Mouse (Mus musculus) cerebellum, adult (tissue): ENCODE data around the gene Dmd.

ENCODE experiments used
- ATAC-seq: cut with Nextera tagmentation; 2 replicates; pipeline ENCODE4 v1.9.2; 2017; ENCODE audit warnings: mild to moderate bottlenecking, moderate library complexity, mixed read lengths; ENCODE audit not compliant: insufficient number of reproducible peaks, low FRiP score, low TSS enrichment

Gene Dmd

GRCm38 (mm10) chrX:84332177-84332576 is 1383.5 kb downstream of the Dmd start:
- ATAC-seq, result peak; percentile 61; the same call in 1 of the 2 replicates

- no peak for ATAC-seq
Observed at GRCm38 (mm10) chrX:84364981-84365380, 1416.3 kb downstream of the Dmd start.

GRCm38 (mm10) chrX:84435608-84436007 is 1486.9 kb downstream of the Dmd start:
- peak; percentile 20; the same call in 1 of the 2 replicates for ATAC-seq

- no peak for ATAC-seq
Observed at GRCm38 (mm10) chrX:84436556-84436955, 1487.9 kb downstream of the Dmd start.

GRCm38 (mm10) chrX:84442996-84443395 is 1494.3 kb downstream of the Dmd start:
- ATAC-seq, result no peak

- no peak for ATAC-seq
Observed at GRCm38 (mm10) chrX:84443985-84444384, 1495.3 kb downstream of the Dmd start.

GRCm38 (mm10) chrX:84444638-84445037 is 1496.0 kb downstream of the Dmd start:
- ATAC-seq, result no peak

- no peak for ATAC-seq
Observed at GRCm38 (mm10) chrX:84454473-84454872, 1505.8 kb downstream of the Dmd start.

- no peak for ATAC-seq
Observed at GRCm38 (mm10) chrX:84514650-84515366, 1566.1 kb downstream of the Dmd start.

- no peak for ATAC-seq
Observed at GRCm38 (mm10) chrX:84551995-84552394, 1603.3 kb downstream of the Dmd start.

- no peak for ATAC-seq
Observed at GRCm38 (mm10) chrX:84553441-84553840, 1604.8 kb downstream of the Dmd start.

GRCm38 (mm10) chrX:84598476-84598875 is 1649.8 kb downstream of the Dmd start:
- no peak for ATAC-seq

- no peak for ATAC-seq
Observed at GRCm38 (mm10) chrX:84640446-84640845, 1691.8 kb downstream of the Dmd start.

- ATAC-seq, result no peak
Observed at GRCm38 (mm10) chrX:84747683-84748082, 1799.0 kb downstream of the Dmd start.

- no peak for ATAC-seq
Observed at GRCm38 (mm10) chrX:84860012-84860647, 1911.5 kb downstream of the Dmd start.

- no peak for ATAC-seq
Observed at GRCm38 (mm10) chrX:84873090-84873489, 1924.4 kb downstream of the Dmd start.

GRCm38 (mm10) chrX:84878125-84878524 is 1929.5 kb downstream of the Dmd start:
- ATAC-seq, result no peak

- ATAC-seq, result peak; percentile 90
Observed at GRCm38 (mm10) chrX:84932715-84933473, 1984.2 kb downstream of the Dmd start.

GRCm38 (mm10) chrX:84960557-84960956 is 2011.9 kb downstream of the Dmd start:
- ATAC-seq, result no peak

- no peak for ATAC-seq
Observed at GRCm38 (mm10) chrX:84960972-84961371, 2012.3 kb downstream of the Dmd start.

GRCm38 (mm10) chrX:85008304-85008703 is 2059.6 kb downstream of the Dmd start:
- no peak for ATAC-seq
